Mouse (Mus musculus) naive thymus-derived CD4-positive, alpha-beta T cell, adult 2 months (primary cell): Measurements from ENCODE around the gene Gm10413.
"Not testable (repeated sequence)": the region's sequence is repeated elsewhere in the genome, so short reads cannot be mapped to it uniquely, and the experiment has no call there.

Source experiments
- DNase-seq: peaks from one replicate; pipeline ENCODE4 v3.0.0-alpha.2; 2011; ENCODE audit warnings: low read depth

Gm10413 gene

DNA sequence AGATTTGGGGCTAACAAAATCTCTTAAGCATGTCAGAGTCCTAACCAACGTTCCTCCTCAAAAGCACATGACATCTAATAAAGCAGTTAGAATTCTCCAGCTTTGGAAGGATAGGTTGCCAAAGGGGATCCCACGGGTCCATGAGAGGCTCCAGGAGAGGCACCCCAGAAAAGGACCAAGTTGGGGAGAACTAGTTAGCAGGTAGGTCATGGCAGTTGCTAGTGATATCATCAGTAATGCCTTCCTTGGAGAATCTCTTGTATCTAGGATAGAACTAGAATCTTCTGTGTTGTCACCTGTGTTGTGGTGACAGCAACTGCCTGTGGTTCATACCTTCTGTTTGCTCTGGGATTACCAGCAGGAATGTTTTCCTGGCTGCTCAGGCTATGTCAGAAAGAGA lies at the start of gene Gm10413:
TSS of gene Gm10413 (plus strand) at position 301 of the 400 bp plus-strand sequence.
- DNase-seq = not testable (repeated sequence)

DNA sequence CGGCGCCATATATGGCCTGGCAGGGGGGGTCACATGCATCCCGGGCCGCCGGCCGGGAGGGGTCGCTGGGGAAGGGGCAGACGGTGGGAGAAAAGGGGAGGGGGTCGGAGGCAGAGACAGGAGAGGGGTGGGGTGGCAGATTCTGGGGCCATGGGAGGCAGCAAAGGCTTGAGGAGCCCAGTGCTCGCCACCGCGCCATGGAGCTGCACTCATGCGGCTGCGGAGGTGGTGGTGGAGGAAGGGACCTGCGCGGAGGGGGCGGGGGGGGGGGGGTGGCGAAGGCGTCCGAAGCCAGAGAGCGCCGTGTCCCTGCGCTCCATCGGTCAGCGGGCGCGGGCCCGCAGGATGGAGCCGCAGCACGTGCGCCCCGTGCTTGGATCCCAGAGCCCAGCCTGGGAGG lies 17.4 kb downstream of the Gm10413 start, which contains the start of gene Gm10409:
TSS of gene Gm10409 (plus strand) at position 301 of the 400 bp plus-strand sequence.
- DNase-seq = not testable (repeated sequence)

DNA sequence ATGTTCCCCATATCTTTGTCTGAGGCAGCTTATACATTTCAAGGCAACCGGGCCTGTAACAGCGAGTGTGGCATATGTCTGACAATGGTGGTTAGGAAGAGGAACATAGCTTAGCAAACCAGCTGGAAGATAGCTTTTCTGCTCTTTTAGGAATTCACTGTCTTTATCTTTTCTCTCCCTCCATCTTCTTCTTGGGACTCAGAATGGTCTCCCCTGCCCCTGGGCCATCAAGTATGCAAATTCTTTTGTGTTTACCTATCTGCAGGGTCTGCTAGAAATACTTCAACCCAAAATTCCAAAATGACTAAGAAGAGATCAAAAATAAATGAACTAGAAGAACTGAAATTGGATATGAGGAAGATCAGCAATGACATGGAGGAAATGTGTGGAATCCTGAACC lies 32.9 kb downstream of the Gm10413 start, which contains the start of gene Gm3005:
TSS of gene Gm3005 (plus strand) at position 301 of the 400 bp plus-strand sequence.
- not testable (repeated sequence) for DNase-seq

DNA sequence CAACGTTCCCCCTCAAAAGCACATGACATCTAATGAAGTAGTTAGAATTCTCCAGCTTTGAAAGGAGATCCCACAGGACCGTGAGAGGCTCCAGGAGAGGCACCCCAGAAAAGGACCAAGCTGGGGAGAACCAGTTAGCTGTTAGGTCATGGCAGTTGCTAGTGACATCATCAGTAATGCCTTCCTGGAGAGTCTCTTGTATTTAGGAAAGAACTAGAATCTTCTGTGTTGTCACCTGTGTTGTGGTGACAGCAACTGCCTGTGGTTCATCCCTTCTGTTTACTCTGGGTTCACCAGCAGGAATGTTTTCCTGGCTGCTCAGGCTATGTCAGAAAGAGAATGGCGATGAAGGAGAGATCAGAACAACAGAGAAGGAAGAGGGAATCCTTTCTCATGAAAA lies 54.2 kb downstream of the Gm10413 start, which contains the start of gene Gm10408:
TSS of gene Gm10408 (plus strand) at position 301 of the 400 bp plus-strand sequence.
- not testable (repeated sequence) for DNase-seq
